ENCODE assay signal across 10 mouse cellular contexts in genomic region chr17:32685048-32685750, GRCm38 (mm10). TPM values are rescaled to one million over a fixed set of nuclear protein-coding genes. Genes with fewer than 3 reads are reported as not detected.
DNase-seq lines count a peak whose midpoint lies in the region; ATAC-seq and TF ChIP-seq lines count a peak whose summit lies in the region.
"Had no signal": no experiment of that assay in that cellular context is flagged by ENCODE, and none has a peak within 500 bp of the region (broad histone marks: within the 10 kb centered on the region; RNA-seq: fewer than 3 reads in every experiment).

Gene Cyp4f15 (plus strand): TSS chr17:32685627.

- H3K4me2 ChIP-seq in kidney, embryonic 14.5 days (replicated peaks; ENCODE audit: low read depth, low read length): no peak within 1 kb of the TSS
- peak within 1 kb of the TSS; percentile 9; the same call in 1 of the 2 replicates for H3K4me2 ChIP-seq in hindbrain, embryonic 16.5 days (ENCODE audit: low read length)
- H3K4me2 ChIP-seq: lung, embryonic 15.5 days had no signal

- H3K27me3 ChIP-seq in kidney, adult 2 months (replicated peaks; ENCODE audit: control insufficient read depth, insufficient read depth, low read length): no peaks in the 10 kb centered on the region
- no peaks in the 10 kb centered on the region for H3K27me3 ChIP-seq in kidney, embryonic 14.5 days (ENCODE audit: control insufficient read depth, insufficient read depth, low read length)
- no peaks in the 10 kb centered on the region for H3K27me3 ChIP-seq in hindbrain, embryonic 16.5 days (replicated peaks; ENCODE audit: control insufficient read depth, insufficient read depth, low read length)
- H3K27me3 ChIP-seq: lung, embryonic 15.5 days had no signal

- no peaks in the 10 kb centered on the region for H3K9me3 ChIP-seq in kidney, embryonic 14.5 days (ENCODE audit: control insufficient read depth, low read length)
- no peaks in the 10 kb centered on the region for H3K9me3 ChIP-seq in hindbrain, embryonic 16.5 days (ENCODE audit: control insufficient read depth, low read length)
- H3K9me3 ChIP-seq: G1E; lung, embryonic 15.5 days had no signal

- DNase-seq in kidney, adult 2 months: peak; percentile 76
- peak; percentile 76 to 80 for DNase-seq in cerebellum, postnatal 10 days
- peak; percentile 17 to 50 for DNase-seq in left cerebral cortex, postnatal 25 days (ENCODE audit: low spot score in 2 of 2)
- DNase-seq in retina, embryonic 14.5 days (ENCODE audit: low spot score): peak; percentile 6
- DNase-seq in spleen, postnatal 10 days (ENCODE audit: low spot score in 2 of 2): no peak
- no peak for DNase-seq in yolk sac, embryonic 10.5 days (ENCODE audit: low spot score)

- no peak within 1 kb of the TSS for H3K9ac ChIP-seq in kidney, embryonic 14.5 days (ENCODE audit: low read depth, low read length)
- no peak within 1 kb of the TSS for H3K9ac ChIP-seq in hindbrain, embryonic 16.5 days (ENCODE audit: low read depth, low read length)
- H3K9ac ChIP-seq: lung, embryonic 15.5 days had no signal

- ATAC-seq in kidney, embryonic 14.5 days (ENCODE audit: low FRiP score, low TSS enrichment): no peak
- ATAC-seq in hindbrain, embryonic 16.5 days: peak; percentile 69

- no peak for TF ChIP-seq POLR2A in kidney, adult 2 months (IDR thresholded peaks at IDR 0.05; ENCODE audit: low read depth, low read length)

- H3K27ac ChIP-seq in kidney, adult 2 months (ENCODE audit: insufficient read depth, low read depth, low read length): no peak within 1 kb of the TSS
- no peak within 1 kb of the TSS for H3K27ac ChIP-seq in kidney, embryonic 14.5 days (ENCODE audit: low read depth, low read length)
- H3K27ac ChIP-seq in hindbrain, embryonic 16.5 days (ENCODE audit: low read depth, low read length): no peak within 1 kb of the TSS
- H3K27ac ChIP-seq: lung, embryonic 15.5 days had no signal

- no peak for TF ChIP-seq CTCF in kidney, adult 2 months (conservative IDR thresholded peaks at IDR 0.05; ENCODE audit: insufficient read depth, insufficient read length, low read depth, low read length)

- H3K36me3 ChIP-seq in kidney, adult 2 months (ENCODE audit: control insufficient read depth, insufficient read depth, low read length): no peaks in the 10 kb centered on the region
- no peaks in the 10 kb centered on the region for H3K36me3 ChIP-seq in kidney, embryonic 14.5 days (ENCODE audit: control insufficient read depth, insufficient read depth, low read length)
- H3K36me3 ChIP-seq in hindbrain, embryonic 16.5 days (ENCODE audit: control insufficient read depth, insufficient read depth, low read length): no peaks in the 10 kb centered on the region
- H3K36me3 ChIP-seq: G1E; lung, embryonic 15.5 days had no signal

- WGBS in kidney, adult 2 months: 34% methylated on average over 7 of the region's 7 CpGs
- 41% methylated on average over 7 of the region's 7 CpGs for WGBS in kidney, embryonic 14.5 days
- 14% methylated on average over 7 of the region's 7 CpGs for WGBS in hindbrain, embryonic 16.5 days

- H3K4me1 ChIP-seq in kidney, adult 2 months (ENCODE audit: control insufficient read depth, insufficient read depth, low read length): no peaks in the 10 kb centered on the region
- H3K4me1 ChIP-seq in kidney, embryonic 14.5 days (ENCODE audit: control insufficient read depth, insufficient read depth, low read length): no peaks in the 10 kb centered on the region
- no peaks in the 10 kb centered on the region for H3K4me1 ChIP-seq in hindbrain, embryonic 16.5 days (ENCODE audit: control insufficient read depth, insufficient read depth, low read depth, low read length)
- H3K4me1 ChIP-seq: lung, embryonic 15.5 days had no signal

- no peak within 1 kb of the TSS for H3K4me3 ChIP-seq in kidney, adult 2 months (ENCODE audit: insufficient read depth, low read depth, low read length)
- no peak within 1 kb of the TSS for H3K4me3 ChIP-seq in kidney, embryonic 14.5 days (ENCODE audit: low read length)
- H3K4me3 ChIP-seq in hindbrain, embryonic 16.5 days (ENCODE audit: low read length): no peak within 1 kb of the TSS
- H3K4me3 ChIP-seq: lung, embryonic 15.5 days had no signal

- intact Hi-C loops in left cerebral cortex, postnatal 25 days (cut with DNase I): no loop called here

RNA-seq across cellular contexts. Expression of gene Cyp4f15, which starts in this region (rescaled TPM):
- 0.11 and 0.69 TPM in 2 replicates for polyA plus RNA-seq in kidney, adult 2 months (2012; rRNA removed)
- not detected in 2 replicates for polyA plus RNA-seq in kidney, embryonic 14.5 days (2014; fragmentation: Nextera tagmentation; extraction: Ambion mirVana)
- 3.7 and 5.8 TPM in 2 replicates for polyA plus RNA-seq in hindbrain, embryonic 16.5 days (2015; fragmentation: Nextera tagmentation; extraction: Ambion mirVana)
- total RNA-seq in left cerebral cortex, postnatal 25 days (2021): 10 to 100 TPM; 19.0 to 22.0 TPM
- total RNA-seq: G1E had no signal
- polyA plus RNA-seq: G1E; lung, embryonic 15.5 days had no signal

Comparison
In these comparisons a context has a peak if more than half of its experiments do, and no peak if none do; other contexts are left out.
1. Peak in DNase-seq in kidney, adult 2 months; RNA of the gene not detected or under 1 TPM.
2. DNase-seq: peak in cerebellum, postnatal 10 days (2 of 2), left cerebral cortex, postnatal 25 days (2 of 2) and retina, embryonic 14.5 days (single experiment); none in spleen, postnatal 10 days (0 of 2) and yolk sac, embryonic 10.5 days (single experiment).